1 mouse cellular context compared by ENCODE assay signal in genomic region chr3:95228148-95228893, GRCm38 (mm10).
TF ChIP-seq lines count a peak whose summit lies in the region.

TSS of gene Cdc42se1 (plus strand) at chr3:95228732.

TF ChIP-seq in CH12.LX, 34 proteins besides CTCF, POLR2A, EP300 and RAD21 (continued from another document):
- TF ChIP-seq MYC (IDR thresholded peaks at IDR 0.05; ENCODE audit: low read depth, low read length) (peak; percentile 82), SIN3A (IDR thresholded peaks at IDR 0.05; ENCODE audit: low read length) (peak; percentile 65; the same call in 1 of the 2 replicates), NELFE (IDR thresholded peaks at IDR 0.05; ENCODE audit: low read depth, low read length) (peak; percentile 80), E2F4 (IDR thresholded peaks at IDR 0.05; ENCODE audit: insufficient replicate concordance, low read depth, low read length) (no peak), TBP (conservative IDR thresholded peaks at IDR 0.05; ENCODE audit: low read depth, low read length) (0 out of 2 replicates have a peak, but pooled peaks have one; percentile 52), MAZ (IDR thresholded peaks at IDR 0.05; ENCODE audit: low read depth, low read length) (peak; percentile 64; the same call in 1 of the 2 replicates), JUND (conservative IDR thresholded peaks at IDR 0.05; ENCODE audit: low read depth, low read length) (no peak), JUN (IDR thresholded peaks at IDR 0.05; ENCODE audit: insufficient read depth, low read depth, low read length) (no peak), GABPA (IDR thresholded peaks at IDR 0.05; ENCODE audit: insufficient replicate concordance, low read depth, low read length) (no peak), BHLHE40 (IDR thresholded peaks at IDR 0.05; ENCODE audit: low read depth, low read length) (peak; percentile 15; the same call in 1 of the 2 replicates), KAT2A (IDR thresholded peaks at IDR 0.05; ENCODE audit: insufficient replicate concordance, low read length) (0 out of 2 replicates have a peak, but pooled peaks have one; percentile 31), ZKSCAN1 (IDR thresholded peaks at IDR 0.05; ENCODE audit: borderline replicate concordance, low read depth, low read length) (no peak), ZNF384 (IDR thresholded peaks at IDR 0.05; ENCODE audit: low read depth, low read length) (no peak), SMC3 (IDR thresholded peaks at IDR 0.05; ENCODE audit: low read depth, low read length) (0 out of 2 replicates have a peak, but pooled peaks have one; percentile 3), ELF1 (IDR thresholded peaks at IDR 0.05; ENCODE audit: low read depth, low read length) (peak; percentile 67), MEF2A (IDR thresholded peaks at IDR 0.05; ENCODE audit: borderline replicate concordance, low read depth, low read length) (no peak), POLR2AphosphoS2 (IDR thresholded peaks at IDR 0.05; ENCODE audit: low read depth, low read length) (no peak), MXI1 (IDR thresholded peaks at IDR 0.05; ENCODE audit: low read depth, low read length) (peak; percentile 92), ZMIZ1 (IDR thresholded peaks at IDR 0.05; ENCODE audit: low read depth, low read length) (peak; percentile 92), ZC3H11A (IDR thresholded peaks at IDR 0.05; ENCODE audit: low read depth, low read length) (no peak), MAX (IDR thresholded peaks at IDR 0.05; ENCODE audit: low read length) (peak; percentile 80), USF1 (IDR thresholded peaks at IDR 0.05; ENCODE audit: low read depth, low read length) (no peak), UBTF (IDR thresholded peaks at IDR 0.05; ENCODE audit: low read depth, low read length) (peak; percentile 92), CHD2 (IDR thresholded peaks at IDR 0.05; ENCODE audit: low read length) (peak; percentile 74), IRF4 (IDR thresholded peaks at IDR 0.05; ENCODE audit: low read depth, low read length) (no peak; the same call in 1 of the 2 replicates), RCOR1 (conservative IDR thresholded peaks at IDR 0.05; ENCODE audit: low read depth, low read length) (no peak), NRF1 (IDR thresholded peaks at IDR 0.05; ENCODE audit: low read depth, low read length) (peak; percentile 41)
TF ChIP-seq in CH12.LX: peak in this region for 19.
